In the genomic region with DNA sequence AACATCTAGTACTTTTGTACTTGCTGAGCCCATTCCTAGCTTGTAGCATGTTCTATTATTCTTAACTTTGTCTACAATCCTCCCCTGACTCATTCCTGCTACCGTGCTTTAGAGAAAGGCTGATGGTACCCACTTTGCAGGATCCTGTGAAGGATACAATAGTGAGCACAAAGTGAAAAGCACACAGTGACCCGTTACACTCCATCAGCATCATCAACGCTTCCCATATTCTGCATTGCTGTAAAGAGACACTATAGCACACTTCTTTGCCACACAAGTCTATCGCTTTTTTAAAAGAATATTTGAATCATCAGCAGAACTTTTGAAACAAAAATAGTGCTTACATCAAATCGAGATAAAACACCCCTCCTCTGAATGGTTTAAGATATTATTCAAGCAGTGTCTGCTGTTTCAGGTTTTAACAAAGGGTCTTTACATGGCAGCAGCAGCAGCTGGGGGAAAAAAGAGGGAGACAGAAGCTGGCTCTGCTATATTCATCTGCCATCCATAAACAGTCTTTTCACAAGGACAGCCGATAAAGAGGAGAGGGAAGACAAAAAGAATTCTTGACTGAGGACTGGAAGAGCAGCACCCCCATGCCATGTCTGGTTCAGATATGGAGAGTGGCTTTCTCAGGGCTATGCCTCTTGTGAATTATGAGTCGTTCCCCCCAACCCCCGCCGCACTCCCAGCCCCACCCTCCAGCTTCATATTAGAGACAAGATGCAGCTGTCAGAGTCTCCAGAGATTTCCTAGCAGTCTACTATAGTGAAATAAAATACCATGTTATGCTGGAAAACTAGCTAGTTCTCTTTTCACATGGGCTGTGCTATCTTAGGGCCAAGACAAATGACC, we compare ENCODE assay signal across 9 mouse cellular contexts. TPM values are rescaled to one million over a fixed set of nuclear protein-coding genes. Genes with fewer than 3 reads are reported as not detected.
DNase-seq lines count a peak whose midpoint lies in the region; ATAC-seq and TF ChIP-seq lines count a peak whose summit lies in the region.
"Had no signal": no experiment of that assay in that cellular context is flagged by ENCODE, and none has a peak within 500 bp of the region (broad histone marks: within the 10 kb centered on the region; RNA-seq: fewer than 3 reads in every experiment).

No protein-coding gene starts in this region.

- no peaks in the 10 kb centered on the region for H3K79me2 ChIP-seq in myocyte (ENCODE audit: control insufficient read depth, insufficient read depth)

- no peak overlapping the region for H3K9ac ChIP-seq in kidney, embryonic 14.5 days (ENCODE audit: low read depth, low read length)
- H3K9ac ChIP-seq in forebrain, embryonic 13.5 days, result no peak overlapping the region
- no peak overlapping the region; the same call in 1 of the 2 replicates for H3K9ac ChIP-seq in hindbrain, embryonic 16.5 days (ENCODE audit: low read depth, low read length)

- no peak overlapping the region for H3ac ChIP-seq in myocyte (ENCODE audit: control insufficient read depth, insufficient read length)

- no peak for DNase-seq in kidney, adult 8-10 months
- no peak for DNase-seq in yolk sac, embryonic 10.5 days (ENCODE audit: low spot score)
- no peak for DNase-seq in frontal cortex, postnatal 36 days (ENCODE audit: low spot score in 2 of 2)
- no peak for DNase-seq in Muller cell, postnatal 12 days (ENCODE audit: inconsistent ontology term)
- DNase-seq: spleen, adult 18-20 months had no signal

- 0 out of 2 replicates have a peak, but pooled peaks cover 3% of the 10 kb centered on the region for H3K9me3 ChIP-seq in kidney, embryonic 14.5 days (ENCODE audit: control insufficient read depth, low read length)
- no peaks in the 10 kb centered on the region for H3K9me3 ChIP-seq in forebrain, embryonic 13.5 days (replicated peaks)
- no peaks in the 10 kb centered on the region for H3K9me3 ChIP-seq in hindbrain, embryonic 16.5 days (ENCODE audit: control insufficient read depth, low read length)

- H3K4me2 ChIP-seq in kidney, embryonic 14.5 days (replicated peaks; ENCODE audit: low read depth, low read length), result no peak overlapping the region
- H3K4me2 ChIP-seq in forebrain, embryonic 13.5 days, result no peak overlapping the region
- H3K4me2 ChIP-seq in hindbrain, embryonic 16.5 days (ENCODE audit: low read length), result no peak overlapping the region
- peak overlapping the region; percentile 36 for H3K4me2 ChIP-seq in myocyte (ENCODE audit: low read depth)

- H3K4me3 ChIP-seq in kidney, embryonic 14.5 days (ENCODE audit: low read length), result no peak overlapping the region
- no peak overlapping the region for H3K4me3 ChIP-seq in forebrain, embryonic 13.5 days
- no peak overlapping the region for H3K4me3 ChIP-seq in hindbrain, embryonic 16.5 days (ENCODE audit: low read length)
- H3K4me3 ChIP-seq in myocyte, result no peak overlapping the region

- H3K36me3 ChIP-seq in kidney, embryonic 14.5 days (ENCODE audit: control insufficient read depth, insufficient read depth, low read length), result no peaks in the 10 kb centered on the region
- no peaks in the 10 kb centered on the region for H3K36me3 ChIP-seq in forebrain, embryonic 13.5 days (ENCODE audit: poor library complexity, severe bottlenecking)
- no peaks in the 10 kb centered on the region for H3K36me3 ChIP-seq in hindbrain, embryonic 16.5 days (ENCODE audit: control insufficient read depth, insufficient read depth, low read length)
- no peaks in the 10 kb centered on the region for H3K36me3 ChIP-seq in myocyte (ENCODE audit: control insufficient read depth, insufficient read depth)

- no peaks in the 10 kb centered on the region for H3K27me3 ChIP-seq in kidney, embryonic 14.5 days (ENCODE audit: control insufficient read depth, insufficient read depth, low read length)
- H3K27me3 ChIP-seq in forebrain, embryonic 13.5 days, result no peaks in the 10 kb centered on the region
- H3K27me3 ChIP-seq in hindbrain, embryonic 16.5 days (replicated peaks; ENCODE audit: control insufficient read depth, insufficient read depth, low read length), result no peaks in the 10 kb centered on the region
- H3K27me3 ChIP-seq in myocyte (ENCODE audit: control insufficient read depth, insufficient read depth, insufficient read length), result no peaks in the 10 kb centered on the region

- peak; percentile 91 for ATAC-seq in kidney, embryonic 14.5 days (ENCODE audit: low FRiP score, low TSS enrichment)
- ATAC-seq in forebrain, embryonic 13.5 days, result peak; percentile 83
- peak; percentile 63 for ATAC-seq in hindbrain, embryonic 16.5 days

- H3K4me1 ChIP-seq in kidney, embryonic 14.5 days (ENCODE audit: control insufficient read depth, insufficient read depth, low read length), result 0 out of 2 replicates have a peak, but pooled peaks cover 3% of the 10 kb centered on the region
- peaks cover 10% of the 10 kb centered on the region for H3K4me1 ChIP-seq in forebrain, embryonic 13.5 days
- H3K4me1 ChIP-seq in hindbrain, embryonic 16.5 days (ENCODE audit: control insufficient read depth, insufficient read depth, low read depth, low read length), result peaks cover 2% of the 10 kb centered on the region; the same call in 1 of the 2 replicates

- no peak for TF ChIP-seq POLR2A in myocyte (IDR thresholded peaks at IDR 0.05; ENCODE audit: insufficient read length, low read depth)

- peak overlapping the region; percentile 82 for H3K27ac ChIP-seq in kidney, embryonic 14.5 days (ENCODE audit: low read depth, low read length)
- peak overlapping the region; percentile 60; the same call in 1 of the 2 replicates for H3K27ac ChIP-seq in forebrain, embryonic 13.5 days
- H3K27ac ChIP-seq in hindbrain, embryonic 16.5 days (ENCODE audit: low read depth, low read length), result peak overlapping the region; percentile 44; the same call in 1 of the 2 replicates

- 53% methylated on average over 9 of the region's 9 CpGs for WGBS in kidney, embryonic 14.5 days
- WGBS in forebrain, embryonic 13.5 days, result 49% methylated on average over 9 of the region's 9 CpGs
- whole genome bisulfite sequencing in hindbrain, embryonic 16.5 days, result 43% methylated on average over 9 of the region's 9 CpGs

TF ChIP-seq in myocyte, 11 proteins besides CTCF, POLR2A, EP300 and RAD21:
- TF ChIP-seq POLR2AphosphoS2 (IDR thresholded peaks at IDR 0.05; ENCODE audit: insufficient read length, low read depth) (no peak), MYOD1 (IDR thresholded peaks at IDR 0.05; ENCODE audit: control insufficient read depth in 1 of 3, insufficient read length in 2 of 3, low read depth in 2 of 3) (peak in 1 of 3 experiments; percentile 6), TCF3 (IDR thresholded peaks at IDR 0.05; ENCODE audit: insufficient read length, low read depth) (no peak), SRF (IDR thresholded peaks at IDR 0.05; ENCODE audit: control insufficient read depth, insufficient read length, low read depth) (no peak)

RNA-seq across cellular contexts. Expression of a gene that starts 39.7 kb away (rescaled TPM):
- 318 and 331 TPM in 2 replicates for polyA plus RNA-seq in kidney, embryonic 14.5 days (2014; fragmentation: Nextera tagmentation; extraction: Ambion mirVana)
- polyA plus RNA-seq in forebrain, embryonic 13.5 days (2015; fragmentation: Nextera tagmentation; extraction: Ambion mirVana), result 267 and 275 TPM in 2 replicates
- 247 and 264 TPM in 2 replicates for polyA plus RNA-seq in hindbrain, embryonic 16.5 days (2015; fragmentation: Nextera tagmentation; extraction: Ambion mirVana)
- 43.8 TPM for polyA plus RNA-seq in myocyte (2012; fragmentation: generic; extraction: Trizol)
